Mouse (Mus musculus): Measurements from ENCODE around the gene Calr4. TPM values are rescaled to one million over a fixed set of nuclear protein-coding genes. Genes with fewer than 3 reads are reported as not detected.

Calr4 gene
- polyA plus RNA-seq (2015; fragmentation: Nextera tagmentation; extraction: Ambion mirVana): not detected in 2 replicates

DNA sequence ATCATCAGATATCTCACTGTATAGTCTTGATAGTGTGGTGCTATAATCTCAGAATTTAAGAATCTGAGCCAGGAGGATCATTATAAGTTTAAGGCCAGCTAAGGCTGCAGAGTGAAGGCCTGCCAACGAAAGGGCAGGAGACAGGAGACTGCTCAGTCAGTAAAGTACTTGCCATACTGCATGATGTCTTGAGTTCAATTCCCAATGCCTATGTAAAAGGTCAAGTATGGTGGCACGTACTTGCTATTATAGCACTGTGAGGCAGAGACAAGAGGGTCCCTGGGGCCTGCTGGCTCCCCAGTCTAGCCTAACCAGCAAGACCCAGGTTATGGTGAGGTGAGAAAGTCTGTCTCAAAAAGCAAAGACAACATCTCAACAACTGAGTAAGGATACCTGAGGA, at the start of gene Calr4:
Gene Calr4, plus strand, starts transcription at position 301 of the 400 bp plus-strand sequence.

DNA sequence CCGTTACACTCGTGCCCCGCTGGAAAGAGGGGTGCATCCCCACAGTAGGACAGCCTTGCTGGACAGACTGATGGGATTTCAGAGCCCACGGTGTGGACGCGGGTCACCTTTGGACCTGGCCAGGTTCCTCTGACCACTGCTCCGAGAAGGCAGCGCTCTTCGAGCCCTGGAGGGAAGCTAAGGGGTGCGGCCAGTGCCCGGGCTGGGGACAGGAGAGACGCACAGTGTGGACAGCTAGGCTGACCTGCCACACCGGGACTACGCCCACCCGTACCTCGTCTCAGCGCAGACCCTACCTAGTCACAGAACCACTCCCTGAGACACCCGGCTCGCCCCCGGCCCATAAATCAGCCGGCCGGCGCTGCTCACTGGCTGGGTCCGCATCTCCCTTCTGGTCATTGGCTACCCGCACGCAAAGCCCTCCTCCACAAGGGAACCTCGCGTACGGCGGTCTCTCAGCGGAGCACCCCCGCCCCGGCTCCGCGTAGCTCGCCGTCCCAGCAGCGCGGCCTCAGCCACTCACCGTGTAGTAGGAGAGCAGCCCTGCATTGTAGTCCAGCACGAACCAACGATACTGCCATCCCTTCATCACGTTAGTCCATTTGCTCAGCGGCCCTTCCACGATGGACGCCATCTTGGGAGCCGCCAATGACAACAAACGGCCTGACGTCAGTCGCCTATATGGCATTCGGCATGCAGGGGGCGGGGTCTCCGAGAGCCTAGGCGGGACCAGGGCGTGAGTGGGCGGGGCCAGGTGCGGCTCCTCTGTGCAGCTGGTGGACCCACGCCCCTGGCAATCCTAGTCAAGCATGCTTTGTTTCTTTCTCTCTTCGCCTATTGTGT, 32.5 kb upstream of the Calr4 start, which contains the start of gene Osbpl9:
Gene Osbpl9, minus strand, starts transcription at position 691 of the 843 bp plus-strand sequence.

GRCm38 (mm10) chr4:109279689-109280458, 45.6 kb downstream of the Calr4 start, which contains the start of gene Eps15:
Eps15 (plus strand) TSS chr4:109280268.

Other genes starting within 250 kb of the Calr4 start
- gene Nrd1, start 233.8 kb upstream of the Calr4 start, polyA plus RNA-seq (2015; fragmentation: Nextera tagmentation; extraction: Ambion mirVana): 36.1 and 41.5 TPM in 2 replicates
- gene Osbpl9, start 32.2 kb upstream of the Calr4 start, polyA plus RNA-seq (2015; fragmentation: Nextera tagmentation; extraction: Ambion mirVana): 70.0 and 73.5 TPM in 2 replicates
- gene Eps15, start 45.8 kb downstream of the Calr4 start, polyA plus RNA-seq (2015; fragmentation: Nextera tagmentation; extraction: Ambion mirVana): 26.4 and 32.5 TPM in 2 replicates
- 12.1 and 13.6 TPM in 2 replicates for gene Ttc39a, start 172.1 kb downstream of the Calr4 start, polyA plus RNA-seq (2015; fragmentation: Nextera tagmentation; extraction: Ambion mirVana)

Measured in urinary bladder, postnatal 0 days (tissue).